Mouse (Mus musculus) WW6 (cell line): ENCODE measurements around the gene Pkp3.
"Not testable (repeated sequence)": the region's sequence is repeated elsewhere in the genome, so short reads cannot be mapped to it uniquely, and the experiment has no call there.

Experiments used
- DNase-seq: peaks from one replicate; pipeline ENCODE4 v3.0.0-alpha.2; 2013; ENCODE audit warnings: low read depth, low spot score

Pkp3 gene

DNA sequence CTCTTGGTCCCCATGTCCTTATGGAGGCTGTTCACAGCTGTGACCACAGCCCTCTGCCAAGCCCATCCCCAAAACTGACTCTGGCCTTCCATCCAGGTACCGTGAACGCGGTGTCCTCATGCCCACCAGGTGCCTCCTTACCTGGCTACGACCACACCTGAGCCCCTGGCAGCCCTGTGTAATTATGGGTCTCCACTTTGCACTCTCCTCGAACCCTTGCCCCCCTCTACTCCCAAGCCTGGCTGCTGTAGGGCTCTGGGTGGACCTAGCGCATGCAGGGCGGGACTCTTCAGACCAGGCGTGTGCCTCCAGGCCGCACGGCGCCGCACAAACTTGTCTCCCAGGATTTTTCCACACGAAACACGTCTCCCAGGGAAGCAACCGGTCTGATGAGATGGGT, at the start of gene Pkp3:
Gene Pkp3, plus strand, starts transcription at position 378 of the 400 bp plus-strand sequence.
- DNase-seq, result no peak

DNA sequence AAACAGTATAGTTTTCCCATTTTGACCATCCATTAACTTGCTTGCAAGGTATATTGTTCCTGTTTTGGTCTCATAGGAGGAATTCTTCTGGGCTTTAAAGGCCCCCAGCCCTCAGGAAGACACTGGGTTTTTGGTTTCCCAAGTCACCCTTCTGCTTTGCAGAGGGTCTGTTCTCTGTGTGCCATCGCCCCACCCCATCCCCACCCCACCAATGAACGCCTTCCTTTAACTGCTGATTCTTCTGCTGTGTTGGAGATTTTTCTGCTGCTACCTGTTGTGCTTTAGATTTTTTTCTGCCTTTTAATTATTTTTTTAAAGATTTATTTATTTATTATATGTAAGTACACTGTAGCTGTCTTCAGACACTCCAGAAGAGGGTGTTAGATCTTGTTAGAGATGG, 49.2 kb upstream of the Pkp3 start, which contains the start of gene Gm17387:
Gene Gm17387, plus strand, starts transcription at position 301 of the 400 bp plus-strand sequence.
- DNase-seq, result no peak

DNA sequence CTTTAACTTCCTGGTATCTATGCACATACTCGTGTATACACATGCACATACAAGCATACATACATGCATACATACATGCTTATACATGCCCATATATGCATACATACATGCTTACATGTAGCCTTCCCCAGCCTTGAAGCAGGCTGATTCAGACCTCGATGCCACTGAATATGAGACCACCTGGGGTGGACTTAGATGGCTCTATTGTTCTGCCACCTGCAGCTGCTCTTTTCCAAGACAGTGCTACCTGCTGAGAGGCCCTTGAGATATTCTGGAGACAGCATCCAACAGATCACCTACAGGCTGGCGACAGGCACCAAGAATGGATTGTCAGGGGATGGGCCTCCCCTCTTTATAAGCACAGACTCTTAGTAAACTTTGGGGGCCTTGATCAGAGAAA, 47.6 kb upstream of the Pkp3 start:
- no peak for DNase-seq

DNA sequence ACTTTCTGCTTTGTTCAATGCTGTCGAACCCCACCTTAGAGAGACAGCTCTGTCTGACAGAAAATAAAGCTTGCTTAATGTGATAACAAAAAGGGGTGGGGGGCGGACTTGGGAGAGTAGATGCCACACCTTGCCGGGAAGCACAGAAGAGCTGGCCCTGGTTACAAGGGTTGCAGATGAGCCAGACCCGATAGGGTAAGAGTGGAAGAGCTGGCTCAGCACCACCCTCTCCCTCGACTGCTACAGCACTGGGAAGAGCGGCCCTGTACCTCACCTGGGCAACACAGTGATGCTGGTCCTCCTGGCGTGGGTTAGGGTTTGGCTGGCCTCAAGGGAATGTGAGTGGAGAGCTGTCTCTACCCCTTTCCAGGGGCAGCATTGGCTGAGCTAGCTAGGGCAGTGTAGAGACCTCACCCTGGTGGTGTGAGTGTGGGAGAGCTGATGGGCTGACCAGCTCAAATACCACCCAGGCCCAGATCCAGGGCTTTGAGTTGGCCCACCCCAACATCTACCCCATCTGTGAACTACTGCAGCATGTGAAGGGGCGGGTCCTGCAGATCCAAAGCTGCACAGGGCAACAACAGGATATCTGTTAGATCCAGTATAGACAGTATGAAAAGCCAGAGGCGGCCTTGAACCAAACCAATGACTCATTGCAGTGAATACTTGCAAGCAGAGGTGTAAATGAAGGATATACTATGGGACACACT, 45.4 kb upstream of the Pkp3 start:
- DNase-seq, result no peak

DNA sequence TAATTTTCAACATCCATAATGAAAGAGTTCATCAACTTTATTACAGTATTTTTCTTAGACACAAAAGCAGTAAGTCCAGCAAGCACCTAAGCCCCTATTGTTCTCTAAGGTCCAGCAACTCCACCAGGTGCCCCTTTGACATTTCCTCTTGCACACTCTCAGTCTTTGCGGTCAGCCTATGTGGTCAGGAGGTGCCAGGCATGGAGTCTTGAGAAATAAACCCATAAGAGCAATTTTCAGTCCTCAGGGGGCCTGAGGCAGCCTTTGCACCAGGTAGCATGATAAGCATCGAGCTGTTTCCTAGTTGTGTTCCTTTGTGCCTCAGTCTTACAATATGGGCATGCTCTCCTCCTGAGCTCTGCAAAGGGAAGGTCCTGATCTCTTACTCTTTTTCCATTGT, 41.4 kb upstream of the Pkp3 start:
- not testable (repeated sequence) for DNase-seq

DNA sequence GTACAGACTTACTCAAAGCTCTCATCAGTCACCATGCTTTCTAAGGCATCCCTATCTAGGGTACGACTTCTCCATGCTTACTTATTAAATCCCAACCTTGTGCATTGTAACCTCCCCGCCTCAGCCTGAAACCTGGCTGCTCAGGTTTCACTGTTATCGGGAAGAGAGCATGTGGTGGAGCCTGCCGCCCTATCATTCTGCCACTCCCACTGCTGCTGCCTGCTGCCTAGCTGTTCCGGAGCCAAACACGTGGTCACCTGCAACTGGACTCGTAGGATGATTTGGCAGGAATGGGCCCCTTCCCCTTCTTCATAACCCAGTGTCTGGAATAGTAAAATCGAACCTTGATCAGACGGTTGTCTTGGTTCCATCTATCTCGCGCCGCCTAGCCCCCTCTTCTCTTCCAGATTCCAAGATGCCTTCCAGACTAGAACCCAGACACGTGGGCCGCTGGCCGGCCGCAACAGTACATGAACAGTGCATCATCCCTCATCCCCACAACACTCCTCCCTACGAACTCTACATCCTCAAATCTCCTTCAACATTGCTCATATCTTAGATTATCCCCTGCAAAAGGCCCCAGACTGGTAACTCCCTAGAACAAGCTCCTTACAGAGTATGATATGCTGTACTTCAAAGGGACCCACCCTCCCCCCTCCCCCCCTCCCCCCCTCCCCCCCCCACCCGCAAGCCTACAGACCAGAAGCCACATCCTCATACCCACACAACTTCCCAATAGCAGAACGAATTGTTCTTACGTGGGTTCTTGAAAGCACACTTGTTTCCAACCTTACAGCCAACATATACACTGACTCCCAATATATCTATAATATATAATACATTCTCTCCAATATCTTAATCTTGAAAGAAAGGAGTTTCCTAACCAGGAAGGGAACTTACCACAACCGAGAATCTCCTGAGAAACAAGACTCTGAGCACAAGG, 39.7 kb upstream of the Pkp3 start:
- no peak for DNase-seq

DNA sequence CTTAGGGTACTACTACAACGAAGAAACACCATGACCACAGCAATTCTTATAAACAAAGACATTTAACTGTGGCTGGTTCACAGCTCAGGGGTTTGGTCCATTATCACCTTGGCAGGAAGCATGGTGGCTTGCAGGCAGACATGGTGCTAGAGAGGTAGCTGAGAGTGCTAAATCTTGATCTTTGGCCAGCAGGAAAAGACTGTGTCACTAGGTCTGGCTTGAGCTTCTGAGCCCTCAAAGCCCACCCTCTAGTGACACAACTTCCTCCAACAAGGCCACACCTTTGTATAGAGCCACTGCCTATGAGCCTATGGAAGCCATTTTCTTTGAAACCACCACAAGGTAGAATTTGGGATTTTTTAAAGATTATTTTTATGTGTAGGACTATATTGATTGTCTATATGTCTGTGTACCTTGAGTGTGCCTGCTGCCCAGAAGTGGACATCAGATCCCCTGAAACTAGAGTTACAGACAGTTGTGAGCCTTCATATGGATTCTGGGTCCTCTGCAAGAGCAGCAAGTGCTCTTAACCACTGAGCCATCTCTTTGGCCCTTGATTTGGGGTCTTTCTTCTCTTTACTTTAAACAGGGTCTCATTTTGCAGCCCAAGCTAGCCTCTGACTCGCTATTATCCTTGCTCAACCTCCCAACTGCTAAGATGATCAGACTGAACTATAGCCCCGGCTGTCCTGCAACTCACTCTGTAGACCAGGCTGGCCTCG, 38.5 kb upstream of the Pkp3 start:
- no peak for DNase-seq

DNA sequence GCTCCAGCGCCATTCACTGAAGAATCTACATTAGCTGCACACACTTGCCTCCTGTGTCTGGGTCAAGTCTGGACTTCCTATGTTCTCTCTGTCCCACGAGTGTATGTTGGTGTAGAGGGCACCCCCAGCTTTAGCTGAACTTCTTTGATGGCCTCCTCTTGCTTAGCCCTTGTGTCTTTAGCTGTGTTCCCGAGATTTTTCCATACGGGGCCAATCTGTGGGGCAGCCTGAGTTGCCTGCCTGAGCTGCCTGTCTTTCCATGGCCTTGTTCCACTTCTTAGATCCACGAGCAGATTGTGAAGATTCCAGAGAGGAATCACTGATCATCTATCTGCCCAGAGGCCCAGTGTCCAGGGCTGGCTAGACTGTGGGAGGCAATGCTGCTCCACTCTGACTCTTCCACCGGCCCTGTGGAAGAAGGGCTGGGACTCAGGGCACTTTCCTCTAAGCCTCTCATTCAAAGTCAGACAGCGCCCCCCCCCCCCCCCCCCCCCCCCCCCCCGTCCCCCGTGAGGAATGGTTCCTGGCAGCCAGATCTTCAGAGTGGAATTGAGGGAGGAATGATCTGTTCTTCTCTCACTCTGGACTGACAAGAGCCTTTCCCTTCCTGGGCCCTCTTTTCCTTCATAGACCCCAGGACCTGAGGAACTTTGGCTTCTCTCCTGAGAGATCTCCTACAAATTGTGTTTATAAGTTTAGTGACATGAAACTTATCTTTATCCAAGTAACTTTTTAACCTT, 37.0 kb upstream of the Pkp3 start:
- DNase-seq, result no peak

DNA sequence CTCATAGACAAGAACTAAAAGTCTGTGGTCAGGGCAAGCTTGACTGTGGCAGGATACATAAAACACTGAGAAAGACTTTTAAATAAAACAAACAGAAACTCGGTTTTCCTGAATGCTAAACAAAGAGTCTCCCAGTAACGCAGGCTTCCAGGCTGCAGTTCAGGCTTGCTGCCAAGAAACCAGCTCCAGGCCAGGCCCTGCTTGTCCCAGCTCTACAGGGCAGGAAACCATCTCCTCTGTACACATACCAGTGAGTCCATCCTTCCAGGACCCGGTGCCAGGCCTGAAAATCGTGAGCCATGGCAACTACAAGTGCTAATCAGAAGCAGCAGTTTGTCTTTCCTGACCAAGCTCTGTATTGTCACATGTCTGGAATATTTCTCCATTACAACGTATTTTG, 36.4 kb upstream of the Pkp3 start:
- no peak for DNase-seq

DNA sequence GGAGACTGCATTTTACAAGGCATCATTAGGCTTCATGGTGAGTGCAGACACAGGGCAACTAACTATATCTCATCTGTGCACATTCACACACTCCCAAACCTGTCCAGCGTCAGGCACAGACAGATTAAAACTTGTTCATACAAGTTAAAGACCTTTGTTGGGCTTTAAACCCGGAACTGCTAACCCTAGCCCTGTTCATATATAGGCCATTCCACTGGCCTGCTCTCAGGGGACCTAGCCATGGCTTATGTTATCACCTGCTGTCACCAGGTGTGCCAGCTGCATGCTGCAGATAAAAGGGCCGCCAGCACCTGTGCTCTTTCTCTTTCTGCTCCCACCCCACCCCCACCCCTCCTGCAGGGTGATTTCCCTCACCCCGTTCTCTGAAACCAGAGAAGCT, 35.5 kb upstream of the Pkp3 start:
- DNase-seq, result no peak

DNA sequence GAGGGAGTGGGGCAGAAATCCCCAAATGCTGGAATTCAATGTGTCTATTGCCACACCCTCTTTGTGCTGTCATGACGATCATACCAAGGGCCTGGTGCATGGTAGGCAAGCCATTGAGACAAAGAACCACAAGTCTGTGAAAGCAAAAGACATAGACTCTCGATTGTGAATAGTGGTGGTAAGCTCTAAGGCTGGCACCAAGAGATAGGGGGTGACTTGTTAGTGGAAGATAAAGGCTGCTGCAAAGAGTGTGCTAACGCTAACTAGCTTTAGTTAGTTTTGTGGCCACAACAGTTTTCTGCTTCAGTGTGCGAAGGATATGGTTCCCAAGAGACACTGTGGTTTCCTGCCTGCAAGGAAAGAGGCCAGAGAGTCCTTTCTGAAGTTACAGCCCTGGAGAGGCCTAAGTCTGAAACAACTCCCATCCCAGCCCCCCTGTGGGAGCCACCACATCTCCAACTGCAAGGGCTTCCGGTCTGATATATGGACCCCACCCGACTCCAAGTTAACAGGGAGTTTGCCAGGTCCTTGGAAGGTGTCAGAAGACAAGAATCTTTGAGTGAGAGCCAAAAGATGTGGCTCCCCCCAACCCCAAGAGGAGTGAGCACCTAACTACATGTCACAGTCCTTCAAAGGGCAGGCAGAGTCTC, 31.0 kb upstream of the Pkp3 start:
- no peak for DNase-seq

DNA sequence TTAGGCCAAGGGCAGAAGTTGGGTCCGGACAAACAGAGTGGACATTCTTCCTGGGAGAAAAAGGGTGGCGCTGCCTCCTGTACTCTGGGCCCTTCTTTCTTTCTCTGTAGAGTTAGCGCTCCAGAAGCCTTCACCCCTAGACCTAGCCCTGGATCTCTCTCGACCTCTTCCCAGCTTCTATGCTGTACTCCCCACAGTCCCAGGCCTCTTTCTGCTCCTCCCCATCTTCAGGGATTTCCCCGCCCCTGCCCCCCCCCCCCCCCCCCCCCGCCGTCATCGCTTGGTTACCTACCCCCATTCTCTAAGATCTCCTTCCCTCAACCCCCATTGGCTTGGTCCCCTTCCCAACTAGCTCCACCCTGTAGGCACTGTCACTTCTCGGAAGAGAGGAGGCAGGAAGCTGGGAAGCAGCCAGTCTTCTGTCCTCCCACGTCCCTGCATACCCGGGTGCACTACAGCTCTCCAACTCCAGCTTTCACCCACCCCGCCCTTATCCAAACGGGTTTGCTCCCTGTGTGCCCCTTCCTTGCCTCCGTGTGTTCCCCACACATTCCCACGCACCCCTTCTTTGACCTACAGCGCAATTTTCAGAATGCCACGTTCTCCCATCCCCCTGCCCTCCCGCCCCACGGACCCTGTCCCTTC, 30.3 kb upstream of the Pkp3 start:
- DNase-seq, result no peak

DNA sequence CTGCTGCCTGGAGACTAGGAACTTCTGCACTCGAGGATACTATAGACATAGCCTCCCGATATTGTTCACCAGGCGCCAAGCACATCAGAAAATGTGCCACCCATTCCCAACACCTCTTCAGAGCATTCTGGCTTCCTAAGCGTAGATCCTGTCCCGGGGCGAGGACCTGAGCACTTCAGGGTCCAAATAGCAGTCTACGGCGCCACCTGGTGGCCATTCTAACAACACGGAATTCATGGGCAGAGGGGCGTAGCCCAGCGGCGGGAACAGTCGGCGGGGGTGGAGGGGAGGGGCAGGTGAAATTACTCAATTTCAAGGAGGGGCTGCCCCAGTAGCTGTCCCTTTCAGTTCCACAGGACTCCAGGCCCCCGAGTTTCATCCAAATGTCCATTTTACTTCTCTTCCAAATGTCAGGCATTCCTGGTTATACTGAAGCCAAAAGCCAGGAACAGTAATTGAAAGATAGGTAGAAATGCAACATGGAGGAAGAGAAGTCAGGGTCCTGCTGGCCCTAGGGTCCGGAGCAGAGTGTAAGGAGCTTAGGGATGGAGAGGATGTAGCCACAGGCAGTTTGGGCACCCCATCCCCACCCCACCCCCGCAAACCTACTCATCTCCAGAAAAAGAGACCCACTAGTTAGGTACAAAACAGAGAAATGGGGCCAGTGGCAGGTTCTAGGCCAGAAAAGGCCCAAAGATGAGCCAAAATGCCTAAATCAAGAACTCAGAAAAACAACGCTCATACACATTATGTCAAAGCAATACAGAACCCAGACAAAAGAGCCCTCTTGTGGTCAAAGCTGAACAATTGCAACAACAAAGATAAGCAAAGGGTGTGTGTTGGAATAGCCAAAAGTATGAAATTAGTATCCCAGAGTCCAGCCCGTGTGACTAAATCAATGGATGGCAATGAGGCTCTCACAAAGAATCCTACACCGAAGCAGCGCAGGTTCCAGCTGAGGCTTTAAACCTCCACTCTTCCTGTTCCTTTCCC, 29.5 kb upstream of the Pkp3 start:
- DNase-seq, result peak; percentile 91

DNA sequence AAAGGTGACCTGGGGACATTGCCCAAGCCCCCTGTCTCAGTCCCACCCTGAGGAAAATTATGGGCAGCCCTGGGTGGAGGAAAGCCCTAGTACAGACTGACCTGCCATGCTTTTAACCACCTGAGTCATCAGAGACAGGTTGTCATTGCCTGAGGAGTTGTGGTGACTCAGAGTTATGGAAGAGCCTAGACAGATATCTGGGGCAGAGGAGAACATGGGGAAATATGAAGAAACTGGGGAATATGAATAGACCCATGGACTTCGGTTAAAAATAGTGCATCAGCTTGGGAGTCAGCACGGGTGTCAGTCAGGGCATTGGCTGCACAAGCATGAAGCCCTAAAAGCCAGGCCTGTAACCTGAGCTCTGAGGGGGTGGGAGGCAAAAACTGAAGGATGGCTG, 28.7 kb upstream of the Pkp3 start:
- no peak for DNase-seq

DNA sequence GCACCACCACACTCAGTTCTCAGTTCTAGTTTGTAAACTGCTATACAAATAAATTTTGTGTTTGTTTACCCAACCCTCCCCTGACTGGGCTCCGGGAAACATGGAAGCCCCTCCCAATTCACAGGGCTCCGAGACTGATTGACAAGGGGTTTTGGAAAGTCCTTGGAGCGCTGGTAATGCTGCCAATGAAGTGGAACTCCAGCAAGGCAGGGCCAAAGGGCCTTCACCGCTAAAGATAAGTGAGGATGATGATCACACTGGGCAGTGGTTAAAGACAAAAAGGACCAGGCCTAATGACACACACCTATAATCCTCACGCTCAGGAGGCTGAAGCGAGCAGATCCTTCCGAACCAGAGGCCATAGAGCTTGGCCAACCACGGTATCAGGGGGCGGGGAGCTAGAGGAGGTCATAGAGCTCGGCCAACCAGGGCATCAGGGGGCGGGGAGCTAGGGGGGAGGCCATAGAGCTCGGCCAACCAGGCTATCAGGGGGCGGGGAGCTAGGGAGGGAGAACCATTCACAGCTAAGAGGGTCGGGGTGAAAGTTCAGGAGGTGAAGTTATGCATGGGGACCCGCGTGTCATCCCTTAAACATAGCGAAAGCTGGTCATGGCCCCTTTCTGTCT, 26.8 kb upstream of the Pkp3 start:
- DNase-seq, result peak; percentile 85

DNA sequence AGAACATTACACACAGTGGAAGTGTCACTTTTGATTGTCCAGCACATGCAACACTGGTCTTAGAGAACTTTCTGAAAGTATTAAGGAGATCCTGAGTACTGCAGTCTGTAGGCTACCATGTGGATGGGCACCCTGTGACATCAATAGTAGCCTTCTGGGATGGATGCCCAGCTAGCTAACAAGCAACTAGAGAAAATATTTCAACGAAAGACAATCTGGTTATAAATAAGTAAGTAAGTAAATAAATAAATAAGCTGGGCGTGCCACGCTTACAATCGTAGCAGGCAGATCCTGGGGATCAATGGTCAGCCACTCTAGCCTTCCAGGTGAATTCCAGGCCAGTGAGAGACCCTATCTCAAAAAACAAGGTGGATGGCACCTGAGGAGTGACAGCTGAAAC, 26.0 kb upstream of the Pkp3 start:
- no peak for DNase-seq

DNA sequence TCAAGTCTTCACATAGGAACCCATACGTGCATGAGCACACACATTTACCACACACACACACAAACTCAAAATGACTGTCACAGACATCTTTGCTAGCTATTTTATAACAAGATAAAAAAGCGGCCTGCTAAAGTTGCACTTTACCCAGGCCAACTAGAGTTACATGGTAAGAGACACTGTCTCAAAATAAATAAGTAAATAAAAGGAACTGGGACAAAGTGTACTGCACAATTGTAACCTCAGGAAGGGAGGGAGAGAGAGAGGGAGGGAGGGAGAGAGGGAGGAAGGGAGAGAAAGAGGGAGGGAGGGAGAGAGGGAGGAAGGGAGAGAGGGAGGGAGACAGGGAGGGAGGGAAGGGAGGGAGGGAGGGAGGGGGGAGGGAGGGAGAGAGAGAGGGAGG, 25.6 kb upstream of the Pkp3 start:
- DNase-seq, result no peak

DNA sequence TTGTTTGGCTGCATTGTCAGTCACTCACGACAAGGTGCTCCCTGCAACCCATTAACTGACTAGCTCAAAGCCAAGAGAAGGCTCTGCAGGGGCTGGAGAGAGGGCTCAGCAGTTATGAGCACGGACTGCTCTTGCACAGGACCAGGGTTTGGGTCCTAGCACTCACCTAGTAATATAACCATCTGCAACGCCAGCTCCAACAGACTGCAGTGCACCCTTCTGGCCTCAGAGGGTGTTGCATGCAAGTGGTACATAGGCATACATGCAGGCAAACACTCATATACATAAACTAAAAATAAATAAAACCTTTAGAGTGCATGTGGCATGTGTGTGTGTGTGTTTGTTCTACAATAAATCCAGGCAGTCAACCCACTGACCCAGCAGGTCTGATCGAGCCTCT, 22.2 kb upstream of the Pkp3 start:
- DNase-seq, result no peak

DNA sequence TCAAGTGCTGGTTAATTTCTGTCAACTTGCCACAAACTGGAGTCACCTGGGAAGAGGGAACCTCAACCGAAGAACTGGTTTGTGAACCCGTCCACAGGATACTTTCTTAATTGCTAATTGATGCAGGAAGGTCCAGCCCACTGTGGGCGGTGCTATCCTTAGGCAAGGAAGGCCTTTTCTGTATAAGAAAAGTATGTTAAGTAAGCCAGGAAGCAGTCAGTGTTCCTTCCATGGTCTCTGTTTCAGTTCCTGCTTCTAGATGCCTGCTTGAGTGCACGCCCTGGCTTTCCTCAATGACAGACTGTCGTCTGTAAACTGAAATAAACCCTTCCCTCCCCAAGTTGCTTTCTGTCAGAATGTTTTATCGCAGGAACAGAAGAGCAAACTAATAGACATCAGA, 21.0 kb upstream of the Pkp3 start:
- DNase-seq, result no peak
